Mouse (Mus musculus) megakaryocyte, embryonic 14.5 days (primary cell): ENCODE results near the gene Pfn4.

Experiments
- FLI1 ChIP-seq: IDR thresholded peaks from 2 replicates; pipeline ENCODE4 v1.6.1; 2012; ENCODE audit warnings: low read length, inconsistent platforms, mixed read lengths
- GATA1 ChIP-seq: IDR thresholded peaks from 3 replicates; pipeline ENCODE4 v1.6.1; 2012; ENCODE audit warnings: mixed read lengths, low read length, inconsistent platforms, borderline replicate concordance

DNA sequence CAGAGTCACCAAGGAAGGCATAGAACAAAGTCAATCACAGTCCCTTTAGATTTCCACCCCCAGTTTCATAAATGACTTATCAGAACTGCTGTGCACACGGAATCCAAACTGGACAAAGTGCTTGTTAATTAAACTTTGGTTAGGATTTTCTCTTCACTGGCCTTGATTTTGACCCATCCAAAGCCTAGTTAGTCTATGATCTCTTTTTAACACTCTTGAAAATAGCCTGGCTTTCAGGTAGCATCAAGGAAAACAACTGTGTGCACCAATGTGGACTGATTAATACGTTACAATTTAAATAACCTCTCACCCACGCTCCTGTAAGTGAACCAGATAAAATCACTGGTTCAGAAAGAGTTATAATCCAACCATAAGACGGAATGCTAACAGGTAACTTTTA lies 42.2 kb downstream of the Pfn4 start:
- TF ChIP-seq FLI1 (no peak), GATA1 (no peak)
